Mouse (Mus musculus) midbrain, postnatal 0 days (tissue): ENCODE measurements at regions not wholly inside any gene's neighbourhood (a gene's known extent, or its start where the extent isn't known, plus 50 kb on each side); places are given as distances from the start of the nearest gene placed in this dataset.
A peak's percentile ranks its signal among the peaks of the same experiment; 100 is the strongest.

Experiments used
- ATAC-seq: fragments of 200-750 bp; cut with Nextera tagmentation; 2 replicates; pipeline ENCODE4 v1.8.0; 2017; ENCODE audit warnings: moderate number of reproducible peaks, mild to moderate bottlenecking, moderate TSS enrichment, moderate library complexity; ENCODE audit not compliant: low FRiP score
- DNase-seq: peaks from one replicate; pipeline ENCODE4 v3.0.0-alpha.2; 2015; ENCODE audit warnings: low spot score
- H3K27ac ChIP-seq: fragments of 300-500 bp; sonication (generic); 2 replicates; pipeline ENCODE4 v1.5.1; 2014; ENCODE audit warnings: low read depth, mild to moderate bottlenecking, low read length, mixed read lengths
- H3K27me3 ChIP-seq: fragments of 300-500 bp; sonication (generic); 2 replicates; pipeline ENCODE4 v1.6.1; 2014; ENCODE audit warnings: low read length, control low read depth, mixed read lengths; ENCODE audit not compliant: insufficient read depth
- H3K36me3 ChIP-seq: fragments of 300-500 bp; sonication (generic); 2 replicates; pipeline ENCODE4 v1.6.1; 2014; ENCODE audit warnings: low read length, control low read depth, mixed read lengths; ENCODE audit not compliant: insufficient read depth
- H3K4me1 ChIP-seq: fragments of 300-500 bp; sonication (generic); 2 replicates; pipeline ENCODE4 v1.6.1; 2014; ENCODE audit warnings: mild to moderate bottlenecking, control low read depth, antibody characterized with exemption, low read length, mixed read lengths; ENCODE audit not compliant: insufficient read depth
- H3K4me2 ChIP-seq: fragments of 300-500 bp; sonication (generic); 2 replicates; pipeline ENCODE4 v1.6.1; 2014; ENCODE audit warnings: low read depth, mild to moderate bottlenecking, low read length, mixed read lengths; ENCODE audit not compliant: poor library complexity, severe bottlenecking
- H3K4me3 ChIP-seq: fragments of 300-500 bp; sonication (generic); 2 replicates; pipeline ENCODE4 v1.5.1; 2014; ENCODE audit warnings: low read depth, mild to moderate bottlenecking, low read length, moderate library complexity
- H3K9ac ChIP-seq: fragments of 300-500 bp; sonication (generic); replicated peaks from 2 replicates; pipeline ENCODE4 v1.6.1; 2014; ENCODE audit warnings: mild to moderate bottlenecking, low read length, moderate library complexity, mixed read lengths; ENCODE audit not compliant: poor library complexity, severe bottlenecking
- H3K9me3 ChIP-seq: fragments of 300-500 bp; sonication (generic); 2 replicates; pipeline ENCODE4 v1.6.1; 2016; ENCODE audit warnings: low read length, control low read depth
- CTCF ChIP-seq: IDR thresholded peaks from 2 replicates; pipeline ENCODE4 v1.5.1; 2016; ENCODE audit warnings: antibody characterized with exemption, mild to moderate bottlenecking
- WGBS: fragments of 180-500 bp; shearing (Covaris S2); extraction: QIAGEN DNeasy Blood & Tissue Kit; methylation state at CpG from one replicate; pipeline ENCODE4 v1.1.7; 2014; 5-methylcytosine and 5-hydroxymethylcytosine counted together

GRCm38 (mm10) chr6:100067273-100067672 lies 220.0 kb downstream of the Rybp start:
- Histone ChIP-seq H3K4me2 (no peak overlapping the region), H3K27me3 (no peaks in the 10 kb centered on the region), H3K27ac (no peak overlapping the region), H3K9me3 (no peaks in the 10 kb centered on the region), H3K36me3 (no peaks in the 10 kb centered on the region), H3K4me3 (no peak overlapping the region), H3K4me1 (no peaks in the 10 kb centered on the region), H3K9ac (no peak overlapping the region)
- WGBS, result 89% methylated on average over 4 of the region's 4 CpGs
- no peak for TF ChIP-seq CTCF
- ATAC-seq (no peak), DNase-seq (no peak)

- no peaks in the 10 kb centered on the region for H3K27me3 ChIP-seq
- WGBS, result 97% methylated on average over 3 of the region's 3 CpGs
- no peak overlapping the region for H3K27ac ChIP-seq
- no peak overlapping the region for H3K4me3 ChIP-seq
- ATAC-seq (no peak), DNase-seq (no peak)
- no peaks in the 10 kb centered on the region for H3K36me3 ChIP-seq
- no peaks in the 10 kb centered on the region for H3K9me3 ChIP-seq
- no peak overlapping the region for H3K4me2 ChIP-seq
- no peak overlapping the region for H3K9ac ChIP-seq
- no peaks in the 10 kb centered on the region for H3K4me1 ChIP-seq
- TF ChIP-seq CTCF, result no peak
Observed at GRCm38 (mm10) chr6:100065586-100065985, 221.7 kb downstream of the Rybp start.

- Histone ChIP-seq H3K9ac (no peak overlapping the region), H3K4me2 (no peak overlapping the region), H3K27ac (no peak overlapping the region), H3K36me3 (no peaks in the 10 kb centered on the region), H3K9me3 (no peaks in the 10 kb centered on the region), H3K4me1 (no peaks in the 10 kb centered on the region), H3K4me3 (no peak overlapping the region), H3K27me3 (no peaks in the 10 kb centered on the region; the same call in 1 of the 2 replicates)
- TF ChIP-seq CTCF, result no peak
- WGBS, result 88% methylated on average over 8 of the region's 8 CpGs
- DNase-seq (no peak), ATAC-seq (no peak)
Observed at GRCm38 (mm10) chr6:100062961-100063360, 224.3 kb downstream of the Rybp start.

GRCm38 (mm10) chr6:100059803-100060202 lies 227.5 kb downstream of the Rybp start:
- no peak overlapping the region for H3K9ac ChIP-seq
- no peak for TF ChIP-seq CTCF
- H3K4me2 ChIP-seq, result no peak overlapping the region
- ATAC-seq (peak; percentile 75), DNase-seq (peak; percentile 89)
- no peak overlapping the region for H3K4me3 ChIP-seq
- no peaks in the 10 kb centered on the region for H3K4me1 ChIP-seq
- no peaks in the 10 kb centered on the region for H3K36me3 ChIP-seq
- no peaks in the 10 kb centered on the region for H3K9me3 ChIP-seq
- WGBS, result 65% methylated on average over 8 of the region's 8 CpGs
- H3K27me3 ChIP-seq, result peaks cover 12% of the 10 kb centered on the region; the same call in 1 of the 2 replicates
- no peak overlapping the region for H3K27ac ChIP-seq

GRCm38 (mm10) chr6:100055980-100056379 lies 231.3 kb downstream of the Rybp start:
- Histone ChIP-seq H3K9ac (no peak overlapping the region), H3K9me3 (no peaks in the 10 kb centered on the region), H3K27me3 (peaks cover 13% of the 10 kb centered on the region; the same call in 1 of the 2 replicates), H3K4me1 (no peaks in the 10 kb centered on the region), H3K4me2 (no peak overlapping the region), H3K36me3 (no peaks in the 10 kb centered on the region), H3K27ac (no peak overlapping the region), H3K4me3 (no peak overlapping the region)
- 81% methylated on average over 5 of the region's 5 CpGs for WGBS
- DNase-seq (no peak), ATAC-seq (no peak)
- TF ChIP-seq CTCF, result no peak

GRCm38 (mm10) chr6:100052955-100053795 lies 234.1 kb downstream of the Rybp start:
- DNase-seq, result no peak
- Histone ChIP-seq H3K27me3 (peaks cover 13% of the 10 kb centered on the region; the same call in 1 of the 2 replicates), H3K9ac (no peak overlapping the region), H3K36me3 (no peaks in the 10 kb centered on the region), H3K4me1 (no peaks in the 10 kb centered on the region), H3K27ac (no peak overlapping the region), H3K4me2 (no peak overlapping the region), H3K4me3 (no peak overlapping the region), H3K9me3 (no peaks in the 10 kb centered on the region)
- 75% methylated on average over 8 of the region's 8 CpGs for WGBS
- ATAC-seq, result no peak
- no peak for TF ChIP-seq CTCF
